Mouse (Mus musculus): ENCODE measurements around the gene Fahd1. TPM values are rescaled to one million over a fixed set of nuclear protein-coding genes. Genes with fewer than 3 reads are reported as not detected.

Fahd1 gene
- polyA plus RNA-seq, 1 experiment from 2014 or later = 18.2 TPM

DNA sequence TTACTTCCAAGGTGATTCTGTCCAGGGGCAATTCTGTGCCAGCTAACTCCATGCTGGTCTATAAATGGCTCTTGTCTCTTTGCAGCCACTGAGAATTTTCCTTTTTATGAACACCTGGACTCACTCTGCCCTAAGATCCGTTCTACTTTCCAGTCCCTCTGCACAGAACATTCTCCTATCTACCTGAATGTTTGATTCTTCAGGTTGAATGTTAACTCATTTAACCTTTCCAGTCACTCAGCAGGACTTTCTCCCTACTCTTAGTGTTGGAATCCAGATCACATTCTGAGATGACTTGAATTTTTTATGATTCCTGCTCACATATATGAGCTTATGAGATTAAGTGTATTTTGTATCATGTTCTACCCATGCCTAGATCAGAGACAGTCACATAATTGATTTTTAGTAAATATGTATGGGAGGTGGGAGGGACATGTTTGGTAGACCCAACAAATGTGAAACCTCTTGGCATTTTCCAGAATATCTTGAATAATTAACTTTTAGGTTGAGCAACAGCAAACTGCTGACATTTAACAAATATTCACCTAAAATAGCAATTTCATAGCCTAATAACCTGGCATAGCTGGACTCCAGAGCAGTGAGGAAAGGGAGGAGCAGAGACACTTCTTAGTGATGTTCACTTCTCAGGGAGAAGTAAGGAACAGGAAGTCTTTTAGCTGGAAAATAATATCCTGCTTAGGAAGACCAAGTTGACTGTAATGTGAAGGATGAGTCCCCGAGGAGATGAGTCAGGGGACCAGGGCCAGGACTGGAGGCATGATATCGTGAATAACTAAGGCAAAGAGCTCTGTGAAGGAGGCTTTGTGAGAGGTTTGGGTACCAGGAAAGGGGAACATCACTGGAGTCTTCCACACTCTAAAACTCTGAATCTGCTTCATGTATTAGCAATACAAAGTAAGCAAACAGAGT lies 28.5 kb downstream of the Fahd1 start:
- no peak overlapping the region for H3K27ac ChIP-seq
- H3K36me3 ChIP-seq = no peaks in the 10 kb centered on the region
- H3K9ac ChIP-seq = no peak overlapping the region
- no peak overlapping the region for H3K4me2 ChIP-seq (replicated peaks)
- no peaks in the 10 kb centered on the region for H3K4me1 ChIP-seq
- 55% methylated on average over 3 of the region's 3 CpGs for WGBS
- H3K9me3 ChIP-seq = no peaks in the 10 kb centered on the region
- H3K27me3 ChIP-seq (replicated peaks) = no peaks in the 10 kb centered on the region
- ATAC-seq (ENCODE audit: low FRiP score, low read depth) = no peak
- H3K4me3 ChIP-seq = no peak overlapping the region

DNA sequence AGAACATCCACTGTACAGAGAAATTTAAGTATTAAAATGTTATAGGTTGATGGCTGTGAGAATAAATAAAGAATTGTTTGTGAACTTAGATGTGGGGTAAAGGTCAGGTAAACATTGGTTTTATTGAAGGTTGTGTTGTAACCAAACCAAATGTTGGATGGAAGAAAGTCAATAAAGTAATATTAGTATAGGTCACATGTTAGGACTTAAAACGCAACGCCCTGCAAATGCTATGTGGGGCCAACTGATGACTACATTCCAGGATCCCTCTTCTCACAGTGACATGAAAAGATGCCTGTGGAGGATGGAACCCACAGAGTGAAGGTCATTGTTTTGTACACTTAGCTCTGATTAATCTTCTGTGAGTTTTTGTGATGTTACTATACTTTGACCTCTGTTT lies 30.7 kb downstream of the Fahd1 start:
- Histone ChIP-seq H3K4me2 (replicated peaks) (no peak overlapping the region), H3K27ac (no peak overlapping the region), H3K4me1 (no peaks in the 10 kb centered on the region), H3K4me3 (no peak overlapping the region), H3K9me3 (no peaks in the 10 kb centered on the region), H3K27me3 (replicated peaks) (no peaks in the 10 kb centered on the region), H3K9ac (no peak overlapping the region), H3K36me3 (no peaks in the 10 kb centered on the region)
- 73% methylated on average over 2 of the region's 2 CpGs for WGBS
- ATAC-seq (ENCODE audit: low FRiP score, low read depth) = no peak

DNA sequence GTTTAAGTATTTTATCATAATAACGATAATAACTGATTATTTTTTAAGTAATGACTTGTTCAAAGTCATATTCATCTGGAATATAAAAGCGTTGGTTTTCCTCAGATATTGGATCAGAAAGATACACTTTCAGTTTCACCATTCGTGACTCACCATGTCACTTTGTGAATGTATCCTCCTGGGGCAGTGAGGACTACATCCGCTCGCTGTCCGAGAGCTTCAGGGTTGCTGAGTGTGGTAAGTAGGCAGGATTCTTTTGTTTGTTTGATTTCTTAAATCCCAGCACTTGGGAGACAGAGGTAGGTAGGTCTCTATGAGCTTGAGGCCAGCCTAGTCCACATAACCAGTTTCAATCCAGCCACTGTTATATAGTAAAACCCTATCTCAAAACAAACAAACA lies 32.0 kb downstream of the Fahd1 start:
- no peak overlapping the region for H3K4me3 ChIP-seq
- H3K4me2 ChIP-seq (replicated peaks) = no peak overlapping the region
- no peaks in the 10 kb centered on the region for H3K36me3 ChIP-seq
- no peaks in the 10 kb centered on the region for H3K9me3 ChIP-seq
- no peak overlapping the region for H3K27ac ChIP-seq
- no peak overlapping the region for H3K9ac ChIP-seq
- no peaks in the 10 kb centered on the region for H3K27me3 ChIP-seq (replicated peaks)
- ATAC-seq (ENCODE audit: low FRiP score, low read depth) = no peak
- WGBS = 62% methylated on average over 6 of the region's 6 CpGs
- H3K4me1 ChIP-seq = no peaks in the 10 kb centered on the region

DNA sequence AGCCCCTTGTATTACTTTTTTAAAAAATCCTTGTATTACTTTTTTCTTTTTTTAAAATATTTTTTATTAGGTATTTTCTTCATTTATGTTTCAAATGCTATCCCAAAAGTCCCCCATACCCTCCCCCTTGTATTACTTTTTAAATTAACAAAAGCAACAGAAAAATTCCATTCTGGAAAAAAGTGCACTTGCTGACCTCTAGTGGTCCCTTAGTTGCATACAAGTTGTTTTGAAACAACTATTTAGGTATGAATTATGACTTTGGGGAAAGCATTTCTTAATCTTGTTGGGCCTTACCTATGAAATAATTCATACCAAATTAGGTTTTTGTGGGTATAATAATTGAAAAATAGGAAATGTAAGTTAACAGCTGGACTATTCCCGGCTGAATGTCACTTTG lies 32.7 kb downstream of the Fahd1 start:
- H3K27me3 ChIP-seq (replicated peaks) = no peaks in the 10 kb centered on the region
- no peak overlapping the region for H3K4me2 ChIP-seq (replicated peaks)
- 52% methylated on average over 1 of the region's 1 CpGs for WGBS
- H3K9me3 ChIP-seq = no peaks in the 10 kb centered on the region
- H3K9ac ChIP-seq = no peak overlapping the region
- H3K4me1 ChIP-seq = no peaks in the 10 kb centered on the region
- no peaks in the 10 kb centered on the region for H3K36me3 ChIP-seq
- ATAC-seq (ENCODE audit: low FRiP score, low read depth) = no peak
- no peak overlapping the region for H3K4me3 ChIP-seq
- no peak overlapping the region for H3K27ac ChIP-seq

DNA sequence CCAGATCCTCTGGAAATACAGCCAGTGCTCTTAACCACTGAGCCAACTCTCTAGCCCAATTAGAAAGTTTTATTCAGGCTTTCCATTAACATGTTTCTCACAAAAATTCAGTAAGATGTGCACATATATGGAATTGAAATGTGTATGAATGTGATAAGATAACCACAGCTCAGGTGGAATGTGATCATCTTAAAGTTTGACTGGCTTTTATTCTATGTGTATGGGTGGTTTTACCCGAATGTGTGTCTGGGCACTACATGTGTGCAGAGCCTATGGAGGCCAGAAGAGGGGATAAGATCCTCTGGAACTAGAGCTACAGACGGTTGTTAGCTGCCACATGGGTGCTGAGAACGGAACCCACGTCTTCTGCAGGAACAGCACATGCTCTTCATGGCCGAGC lies 34.9 kb downstream of the Fahd1 start:
- H3K36me3 ChIP-seq = no peaks in the 10 kb centered on the region
- no peaks in the 10 kb centered on the region for H3K27me3 ChIP-seq (replicated peaks)
- 85% methylated on average over 5 of the region's 5 CpGs for WGBS

DNA sequence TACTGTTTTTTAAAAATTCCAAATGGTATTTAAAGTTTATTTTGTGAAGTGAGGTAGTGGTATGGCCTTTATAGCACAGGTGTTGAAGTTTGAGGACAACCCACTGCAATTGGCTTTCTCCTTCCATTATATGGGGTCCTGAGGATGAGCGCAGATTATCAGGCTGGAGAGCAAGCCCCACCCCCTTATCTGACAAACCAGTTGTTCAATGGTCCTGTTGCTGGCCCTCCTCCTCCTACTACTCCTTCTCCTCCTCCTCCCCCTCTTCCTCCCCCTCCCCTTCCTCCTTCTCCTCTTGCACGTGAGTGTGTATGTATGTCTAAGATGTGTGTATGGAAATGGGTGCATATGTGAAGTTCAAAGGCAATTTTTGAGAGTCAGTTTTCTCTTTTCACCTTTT lies 37.9 kb downstream of the Fahd1 start:
- H3K9me3 ChIP-seq = no peaks in the 10 kb centered on the region
- peaks cover 7% of the 10 kb centered on the region; the same call in 1 of the 2 replicates for H3K27me3 ChIP-seq (replicated peaks)
- no peaks in the 10 kb centered on the region for H3K36me3 ChIP-seq
- WGBS = 33% methylated on average over 2 of the region's 2 CpGs
- H3K27ac ChIP-seq = no peak overlapping the region
- H3K4me3 ChIP-seq = no peak overlapping the region
- H3K4me2 ChIP-seq (replicated peaks) = no peak overlapping the region
- no peaks in the 10 kb centered on the region for H3K4me1 ChIP-seq
- H3K9ac ChIP-seq = no peak overlapping the region
- ATAC-seq (ENCODE audit: low FRiP score, low read depth) = no peak

More for the DNA sequence above, 34.9 kb downstream of the Fahd1 start:
- Histone ChIP-seq H3K4me2 (replicated peaks) (no peak overlapping the region), H3K4me1 (no peaks in the 10 kb centered on the region), H3K9me3 (no peaks in the 10 kb centered on the region), H3K9ac (no peak overlapping the region), H3K4me3 (no peak overlapping the region), H3K27ac (no peak overlapping the region)
- ATAC-seq (ENCODE audit: low FRiP score, low read depth) = no peak

DNA sequence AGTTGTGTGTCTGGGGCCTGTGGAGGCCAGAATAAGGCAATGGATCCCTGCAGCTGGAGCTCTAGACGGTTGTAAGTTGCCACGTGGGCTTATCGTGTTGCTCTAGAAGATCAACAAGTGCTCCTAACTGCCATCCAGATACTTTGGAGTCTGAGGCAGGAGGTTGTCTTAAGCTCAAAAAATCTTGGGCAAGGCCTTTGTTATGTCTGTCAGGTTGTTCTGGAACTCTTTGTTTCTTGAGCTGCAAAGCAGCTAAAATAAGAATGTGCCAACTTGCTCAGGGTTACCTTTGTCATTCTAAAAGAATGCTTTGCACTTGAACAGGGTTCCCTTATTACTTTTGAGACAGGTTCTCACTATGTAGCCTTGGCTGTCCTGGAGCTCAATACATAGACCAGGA lies 39.0 kb downstream of the Fahd1 start:
- peaks cover 14% of the 10 kb centered on the region for H3K27me3 ChIP-seq (replicated peaks)
- no peaks in the 10 kb centered on the region for H3K4me1 ChIP-seq
- no peak overlapping the region for H3K4me3 ChIP-seq
- H3K9ac ChIP-seq = no peak overlapping the region
- no peak overlapping the region for H3K27ac ChIP-seq
- H3K4me2 ChIP-seq (replicated peaks) = no peak overlapping the region
- no peak for ATAC-seq (ENCODE audit: low FRiP score, low read depth)
- no peaks in the 10 kb centered on the region for H3K36me3 ChIP-seq
- H3K9me3 ChIP-seq = no peaks in the 10 kb centered on the region
- 78% methylated on average over 3 of the region's 3 CpGs for whole genome bisulfite sequencing

DNA sequence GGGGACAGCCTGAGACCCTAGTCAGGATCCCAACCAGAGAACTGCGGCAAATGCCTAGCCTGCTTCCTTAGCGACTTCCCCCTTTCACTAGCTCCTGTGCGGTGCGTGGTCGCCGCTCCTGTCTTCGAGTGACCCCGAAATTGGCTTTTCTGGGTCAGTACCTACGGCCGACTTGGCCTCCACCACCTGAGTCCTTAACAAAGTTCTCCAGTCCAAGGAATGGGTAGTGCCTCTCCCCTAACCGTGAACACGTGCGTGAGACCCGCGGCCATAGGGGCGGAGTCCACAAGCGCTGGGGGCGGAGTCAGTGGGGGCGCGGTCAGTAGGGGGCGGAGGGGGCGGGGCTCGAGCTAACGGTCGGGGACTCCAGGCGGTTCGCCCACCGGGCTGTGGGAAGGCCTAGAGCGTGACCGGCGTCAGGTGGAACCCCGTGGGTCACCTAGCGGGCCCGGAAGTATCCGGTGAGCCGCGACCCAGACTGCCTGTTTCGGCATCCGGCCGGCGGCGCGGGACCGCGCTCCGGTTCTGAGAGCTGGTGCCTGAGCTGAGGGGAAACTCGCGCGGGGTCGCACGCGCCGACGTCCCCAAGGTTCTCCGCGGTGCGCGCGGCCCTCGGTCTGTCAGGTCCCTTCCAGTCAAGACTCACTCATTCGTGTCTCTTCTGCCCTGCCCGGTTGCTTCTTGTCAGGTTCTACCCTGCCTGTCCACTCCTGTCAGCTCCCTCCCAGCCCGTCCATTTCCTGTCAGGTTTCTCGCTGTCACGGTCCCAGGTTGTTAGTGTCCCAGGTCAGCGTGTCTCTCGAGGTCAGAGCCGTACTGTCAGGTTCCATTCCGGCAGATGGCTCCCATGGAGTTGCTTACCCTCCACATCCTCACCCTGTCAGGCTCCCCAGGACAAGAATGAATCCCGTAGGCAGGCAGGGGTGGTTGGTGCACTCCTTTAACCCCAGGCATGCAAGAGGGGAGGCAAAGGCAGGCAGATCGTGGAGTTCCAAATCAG lies 45.9 kb downstream of the Fahd1 start, which contains the start of gene Meiob:
TSS of gene Meiob (plus strand) at position 338 of the 1,000 bp plus-strand sequence.
- peaks cover 37% of the 10 kb centered on the region for H3K27me3 ChIP-seq (replicated peaks)
- peak within 1 kb of the TSS; percentile 64 for H3K4me3 ChIP-seq
- H3K27ac ChIP-seq = no peak within 1 kb of the TSS
- WGBS = under 1% methylated on average over 71 of the region's 71 CpGs
- peak within 1 kb of the TSS; percentile 95 for H3K4me2 ChIP-seq (replicated peaks)
- peak within 1 kb of the TSS; percentile 64 for H3K9ac ChIP-seq
- ATAC-seq (ENCODE audit: low FRiP score, low read depth) = peak; percentile 70
- no peaks in the 10 kb centered on the region for H3K36me3 ChIP-seq
- peaks cover 9% of the 10 kb centered on the region for H3K4me1 ChIP-seq
- no peaks in the 10 kb centered on the region for H3K9me3 ChIP-seq

DNA sequence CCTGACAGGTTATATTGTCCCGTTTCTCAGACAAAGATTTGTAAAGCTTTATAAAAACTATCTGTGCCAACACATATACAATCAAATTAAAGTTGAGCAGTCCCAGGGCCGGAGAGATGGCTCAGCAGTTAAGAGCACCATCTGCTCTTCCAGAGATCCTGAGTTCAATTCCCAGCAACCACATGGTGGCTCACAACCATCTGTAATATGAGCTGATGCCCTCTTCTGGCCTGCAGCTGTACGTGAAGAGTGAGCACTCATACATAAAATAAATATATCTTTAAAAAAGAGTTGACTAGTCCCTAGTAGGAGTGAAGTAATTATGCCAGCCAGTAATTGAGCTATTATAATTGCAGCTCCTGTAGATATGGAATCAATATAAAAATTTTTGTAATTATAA lies 49.6 kb downstream of the Fahd1 start:
- Histone ChIP-seq H3K4me3 (no peak overlapping the region), H3K36me3 (no peaks in the 10 kb centered on the region), H3K27ac (no peak overlapping the region), H3K9me3 (no peaks in the 10 kb centered on the region), H3K9ac (no peak overlapping the region), H3K27me3 (replicated peaks) (peaks cover 21% of the 10 kb centered on the region), H3K4me2 (replicated peaks) (no peak overlapping the region), H3K4me1 (peaks cover 9% of the 10 kb centered on the region)
- 48% methylated on average over 3 of the region's 3 CpGs for WGBS
- no peak for ATAC-seq (ENCODE audit: low FRiP score, low read depth)

DNA sequence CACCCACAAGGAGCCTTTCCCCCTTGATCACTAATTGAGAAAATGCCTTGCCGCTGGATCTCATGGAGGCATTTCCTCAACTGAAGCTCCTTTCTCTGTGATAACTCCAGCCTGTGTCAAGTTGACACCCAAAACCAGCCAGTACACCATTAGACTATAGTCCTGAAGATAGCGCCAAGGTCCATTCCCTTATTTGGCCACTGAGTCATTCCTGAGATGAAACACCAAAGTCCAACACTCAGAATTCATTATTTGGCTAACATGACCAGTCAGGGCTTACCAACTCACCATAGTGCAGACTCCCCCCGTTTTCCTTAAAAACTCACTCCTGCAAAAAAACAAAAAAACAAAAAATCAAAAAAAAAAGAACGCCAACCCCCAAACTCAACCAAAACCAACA lies 50.7 kb downstream of the Fahd1 start:
- ATAC-seq (ENCODE audit: low FRiP score, low read depth) = no peak
- Histone ChIP-seq H3K27me3 (replicated peaks) (peaks cover 12% of the 10 kb centered on the region), H3K9ac (no peak overlapping the region), H3K4me3 (no peak overlapping the region), H3K4me2 (replicated peaks) (no peak overlapping the region), H3K4me1 (peaks cover 7% of the 10 kb centered on the region), H3K36me3 (no peaks in the 10 kb centered on the region), H3K27ac (no peak overlapping the region), H3K9me3 (no peaks in the 10 kb centered on the region)
- 94% methylated on average over 4 of the region's 4 CpGs for WGBS

All from neural tube, embryonic 12.5 days (tissue).